Mouse (Mus musculus) adrenal gland, postnatal 25 days (tissue): ENCODE data around the gene Kbtbd13. TPM values are rescaled to one million over a fixed set of nuclear protein-coding genes. Genes with fewer than 3 reads are reported as not detected.
A peak's percentile ranks its signal among the peaks of the same experiment; 100 is the strongest.

ENCODE experiments used
- DNase-seq: peaks from one replicate; pipeline ENCODE4 v3.0.0; 2021; ENCODE audit warnings: mixed read lengths
- long read RNA-seq: library from polyadenylated mRNA; stranded (forward); transcript quantifications from one replicate; pipeline ENCODE4 v2.0.0, GENCODE M21; 2021
- total RNA-seq: library from RNA; stranded (reverse); gene quantifications from 2 replicates; pipeline ENCODE4 v1.2.3, GENCODE M21; 2021

Kbtbd13 gene
- 0.43 TPM in 1 of 2 replicates, not detected in the other for total RNA-seq
- long read RNA-seq, partial matches to known transcripts = 0 of 3 reads
- long read RNA-seq, other reads (novel, unspliced or antisense) = 0 of 3 reads

- DNase-seq = no peak
These were observed at the start of gene Kbtbd13 for GRCm38 (mm10) chr9:65391613-65391964. Gene Kbtbd13 (minus strand): TSS chr9:65391652.

DNA sequence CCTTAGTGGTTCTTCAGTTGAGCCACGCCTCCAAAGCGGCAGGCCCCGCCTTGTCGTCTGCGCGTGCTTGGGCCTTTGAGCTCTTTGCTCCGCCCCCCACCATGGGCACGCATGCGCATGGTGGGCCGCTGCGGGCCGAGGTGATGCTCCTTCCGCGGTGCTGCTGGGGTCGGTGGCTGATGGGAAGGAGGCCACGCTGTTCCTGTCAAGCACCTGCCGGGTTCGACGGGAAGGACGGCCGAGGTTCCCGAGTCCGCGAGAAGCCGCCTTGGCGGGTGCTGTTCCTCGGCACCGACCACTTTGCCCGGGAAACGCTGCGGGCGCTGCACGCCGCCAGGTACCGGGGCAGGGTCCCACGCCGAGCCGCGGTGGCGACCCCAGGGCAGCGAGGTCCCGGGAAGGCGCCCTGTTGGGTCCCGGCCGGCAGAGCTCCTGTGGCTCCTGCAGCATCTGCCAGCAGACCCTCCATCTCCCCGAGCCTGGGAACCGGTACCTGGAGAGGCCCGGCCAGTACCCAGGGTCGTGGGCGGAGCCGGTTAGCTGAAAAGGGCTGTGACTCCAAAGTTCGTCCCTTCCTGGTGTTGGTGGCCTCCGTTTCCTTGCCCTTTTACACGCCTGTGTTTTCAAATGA, 44.3 kb upstream of the Kbtbd13 start, which contains the start of gene Mtfmt:
Gene Mtfmt (plus strand): TSS at position 112 of the 631 bp plus-strand sequence.
- peak; percentile 96 for DNase-seq

DNA sequence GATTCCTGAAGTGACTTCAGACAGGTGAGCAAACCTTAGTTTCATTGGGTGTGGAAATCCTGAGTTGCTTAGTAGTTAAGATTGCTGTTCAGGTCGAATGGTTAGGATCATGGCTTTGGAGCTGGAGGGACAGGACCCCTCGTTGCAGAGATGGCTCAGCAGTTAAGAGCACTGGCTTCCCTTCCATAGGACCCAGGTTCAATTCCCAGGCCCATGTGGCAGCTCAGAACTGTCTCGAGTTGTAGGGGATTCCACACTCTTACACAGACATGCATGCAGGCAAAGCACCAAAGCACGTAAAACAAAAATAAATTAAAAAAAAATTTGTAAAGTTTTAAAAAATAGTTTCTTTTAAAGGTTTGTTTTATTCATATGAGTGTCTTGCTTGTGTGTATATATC, 43.8 kb upstream of the Kbtbd13 start:
- DNase-seq = no peak

DNA sequence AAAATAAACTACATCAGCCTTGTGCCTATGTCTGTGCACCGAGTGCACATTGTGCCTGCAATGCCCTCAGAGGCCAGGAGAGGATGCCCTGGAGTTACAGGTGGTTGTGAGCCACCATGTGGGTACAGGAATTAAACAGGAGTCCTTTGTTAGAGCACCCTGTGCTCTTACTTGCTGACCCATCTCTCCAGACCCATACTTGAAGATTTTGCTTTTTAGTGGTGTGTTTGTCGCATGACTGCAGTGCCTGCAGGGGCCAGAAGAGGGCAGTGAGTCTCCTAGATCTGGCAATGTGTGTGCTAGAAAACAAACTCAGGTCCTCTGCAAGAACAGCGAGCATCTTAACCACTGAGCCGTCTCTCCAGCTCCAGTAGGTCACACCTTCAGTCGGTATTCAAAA, 42.7 kb upstream of the Kbtbd13 start:
- peak; percentile 48 for DNase-seq

DNA sequence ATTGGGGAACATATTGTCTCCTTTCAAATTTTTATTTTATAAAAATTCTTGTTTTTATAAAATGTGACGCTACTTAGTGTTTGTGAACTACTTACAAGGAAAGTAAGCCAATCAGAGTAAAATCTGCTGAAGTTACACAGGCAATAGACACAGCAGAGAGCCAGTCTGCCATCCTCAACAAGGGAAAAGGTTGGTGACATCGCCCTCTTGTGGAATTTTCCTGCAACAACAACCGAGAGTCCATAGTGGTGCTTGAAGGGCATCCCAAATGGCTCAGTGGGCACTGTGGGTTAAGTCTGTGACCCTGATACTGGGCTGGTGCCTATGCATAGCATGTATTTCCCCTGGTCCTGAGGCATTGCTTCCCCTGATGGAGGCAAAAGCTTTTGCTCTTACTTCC, 40.8 kb upstream of the Kbtbd13 start:
- DNase-seq = peak; percentile 79

- no peak for DNase-seq
These were observed 39.5 kb upstream of the Kbtbd13 start for GRCm38 (mm10) chr9:65430921-65431320.

- no peak for DNase-seq
These were observed 38.9 kb upstream of the Kbtbd13 start for GRCm38 (mm10) chr9:65430401-65430800.

DNA sequence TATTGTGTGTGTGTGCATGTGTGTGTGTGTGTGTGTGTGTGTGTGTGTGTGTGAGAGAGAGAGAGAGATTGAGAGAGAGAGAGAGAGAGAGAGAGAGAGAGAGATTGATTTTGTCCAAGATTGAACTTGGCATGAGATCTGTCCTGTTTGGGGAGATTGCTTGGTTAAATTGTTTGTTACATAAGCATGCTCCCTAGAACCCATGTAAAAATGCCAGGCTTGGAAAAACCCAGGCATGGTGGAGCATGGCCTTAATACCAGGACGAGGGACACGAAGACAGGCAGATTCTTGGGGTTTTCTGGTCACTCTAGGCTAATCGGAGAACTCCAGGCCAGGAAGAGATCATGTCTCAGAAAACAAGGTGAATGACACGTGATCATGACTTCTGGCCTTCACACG, 36.6 kb upstream of the Kbtbd13 start:
- DNase-seq = no peak

- DNase-seq = no peak
These were observed 36.1 kb upstream of the Kbtbd13 start for GRCm38 (mm10) chr9:65427511-65427910.

GRCm38 (mm10) chr9:65424393-65424792, 32.9 kb upstream of the Kbtbd13 start:
- DNase-seq = no peak

DNA sequence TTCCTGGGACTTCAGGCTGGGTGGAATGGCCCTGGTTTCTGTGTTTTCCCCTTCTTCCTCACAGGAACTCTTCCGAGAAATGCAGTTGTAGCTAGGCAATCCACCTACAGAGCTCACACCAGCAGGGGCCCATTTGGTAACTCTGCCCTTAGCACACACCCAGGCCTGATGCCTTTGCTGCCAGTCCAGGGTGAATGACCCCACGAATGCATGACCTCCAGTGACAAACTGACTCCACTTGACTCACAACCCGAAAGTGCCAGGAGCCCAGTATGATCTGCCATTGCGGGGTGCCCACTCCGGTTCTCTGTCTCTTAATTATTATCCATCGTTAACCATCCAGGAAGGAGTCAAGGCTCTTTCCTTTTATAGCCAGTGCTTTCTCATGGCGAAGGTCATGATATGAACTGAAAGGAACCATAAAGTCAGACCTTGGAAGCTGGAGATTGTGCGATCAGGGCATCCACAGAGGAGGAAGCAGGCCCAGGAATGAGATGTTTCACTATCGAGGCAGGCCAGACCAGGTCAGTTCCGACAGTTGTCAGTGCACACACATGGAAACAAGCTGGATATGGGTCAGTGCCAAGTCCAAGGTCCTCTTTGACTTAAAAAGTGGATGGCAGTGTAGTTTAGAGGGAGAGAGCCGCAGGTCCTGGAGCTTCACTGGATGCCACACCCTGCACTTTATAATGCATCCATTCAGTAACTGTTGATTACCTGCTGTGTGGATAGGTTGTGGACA, 31.5 kb upstream of the Kbtbd13 start, which contains the start of gene Slc51b:
Gene Slc51b (minus strand): TSS at position 196 of the 742 bp plus-strand sequence.
- peak; percentile 29 for DNase-seq

DNA sequence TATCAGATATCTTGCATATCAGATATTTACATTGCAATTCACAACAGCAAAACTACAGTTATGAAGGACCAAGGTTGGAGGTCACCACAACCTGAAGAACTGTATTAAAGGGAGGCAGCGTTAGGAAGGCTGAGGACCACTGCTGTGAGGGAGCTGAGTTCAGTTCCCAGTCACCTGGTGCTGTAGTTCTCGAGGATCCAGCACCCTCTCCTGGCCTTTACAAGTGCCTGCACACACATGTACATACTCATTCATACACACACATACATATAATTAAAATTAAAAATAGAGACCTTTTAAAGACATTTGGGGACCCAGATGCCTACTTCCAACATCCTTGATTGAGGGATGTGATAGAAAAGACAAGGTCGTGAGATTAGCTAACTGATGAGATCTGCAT, 28.2 kb upstream of the Kbtbd13 start:
- no peak for DNase-seq

GRCm38 (mm10) chr9:65417738-65418137, 26.3 kb upstream of the Kbtbd13 start:
- DNase-seq = no peak

- no peak for DNase-seq
These were observed 19.9 kb upstream of the Kbtbd13 start for GRCm38 (mm10) chr9:65411326-65411725.

DNA sequence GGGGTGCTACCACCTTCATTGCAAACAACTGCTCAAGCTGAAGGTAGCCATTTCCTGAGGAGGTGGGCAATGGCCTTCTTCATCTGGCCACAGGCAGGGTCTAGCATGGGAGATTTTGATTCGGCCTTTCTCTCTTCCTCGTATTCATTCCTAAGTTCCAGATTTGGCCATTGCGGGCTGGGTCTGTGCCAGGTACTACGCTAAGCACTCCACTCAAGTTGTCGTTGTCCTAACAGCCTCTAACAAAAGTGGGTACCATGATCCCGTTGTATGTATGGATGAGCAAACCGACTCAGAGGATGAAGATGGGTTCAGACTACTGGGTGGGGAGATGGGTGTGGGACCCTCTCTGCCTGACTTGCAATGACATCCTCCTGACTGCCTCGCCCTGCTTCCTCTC, 18.9 kb upstream of the Kbtbd13 start:
- no peak for DNase-seq

DNA sequence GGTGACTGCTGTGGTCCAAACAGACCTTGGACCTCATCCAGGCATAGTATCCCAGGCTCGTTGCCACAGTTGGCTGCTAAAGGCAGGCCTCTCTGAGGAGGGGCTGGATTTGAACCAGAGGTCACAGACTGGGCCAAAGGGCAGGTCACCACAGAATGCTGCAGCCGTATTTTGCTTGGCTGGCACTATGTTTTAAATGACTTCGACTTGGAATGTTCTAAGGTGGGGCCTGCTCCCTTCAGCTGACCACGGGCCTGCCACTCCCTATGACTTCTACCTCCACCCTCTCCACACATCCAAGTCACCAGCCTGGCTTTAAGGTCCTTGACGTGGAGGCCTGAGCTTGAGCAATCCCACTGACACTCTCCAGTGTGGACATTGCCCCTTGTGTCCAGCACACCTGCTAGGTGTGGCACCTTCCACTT, 17.4 kb upstream of the Kbtbd13 start:
- peak; percentile 48 for DNase-seq

- DNase-seq = no peak
These were observed 16.4 kb upstream of the Kbtbd13 start for GRCm38 (mm10) chr9:65407861-65408260.

GRCm38 (mm10) chr9:65407327-65407726, 15.9 kb upstream of the Kbtbd13 start:
- DNase-seq = no peak

- no peak for DNase-seq
These were observed 13.7 kb upstream of the Kbtbd13 start for GRCm38 (mm10) chr9:65405184-65405449.

- peak; percentile 92 for DNase-seq
These were observed 13.1 kb upstream of the Kbtbd13 start for GRCm38 (mm10) chr9:65404331-65405183.

GRCm38 (mm10) chr9:65399934-65400333, 8.5 kb upstream of the Kbtbd13 start:
- DNase-seq = no peak

DNA sequence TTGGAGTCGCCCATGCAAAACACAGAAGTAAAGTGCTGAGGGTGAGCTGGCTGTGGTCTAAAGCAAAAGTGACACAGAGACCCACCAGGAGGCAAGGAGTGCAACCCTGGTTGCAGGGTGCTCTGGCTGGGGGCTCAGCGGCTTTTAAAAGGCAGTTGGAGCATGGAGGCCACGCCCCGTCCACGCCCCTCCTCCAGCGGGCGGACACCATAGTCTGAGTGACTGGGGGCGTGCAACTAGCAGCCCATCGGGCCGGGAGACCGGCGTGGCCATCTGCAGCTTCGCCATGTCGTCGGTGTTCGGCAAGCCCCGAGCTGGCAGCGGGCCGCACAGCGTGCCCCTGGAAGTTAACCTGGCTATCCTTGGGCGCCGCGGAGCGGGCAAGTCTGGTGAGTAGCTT, 6.8 kb upstream of the Kbtbd13 start, which contains the start of gene Rasl12:
Gene Rasl12 (plus strand): TSS at position 228 of the 400 bp plus-strand sequence.
- DNase-seq = peak; percentile 73

GRCm38 (mm10) chr9:65394360-65394759, 2.9 kb upstream of the Kbtbd13 start:
- DNase-seq = no peak
